Mouse (Mus musculus) MEL (cell line): ENCODE measurements around the gene Ubxn4.

ENCODE experiments used
- CHD2 ChIP-seq: IDR thresholded peaks from 2 replicates; pipeline ENCODE4 v1.6.1; 2011; ENCODE audit warnings: low read length, improper control_type of control experiment
- CTCF ChIP-seq, 3 experiments: IDR thresholded peaks in 2 of 3; conservative IDR thresholded peaks in 1 of 3; 2 replicates each; pipeline ENCODE4 v1.5.1; 2011 to 2012; ENCODE audit warnings: low read length in 3 of 3, low read depth in 2 of 3, mild to moderate bottlenecking in 2 of 3, improper control_type of control experiment in 1 of 3, inconsistent platforms in 1 of 3, mixed read lengths in 1 of 3, moderate library complexity in 1 of 3; ENCODE audit not compliant: control insufficient read depth in 1 of 3, insufficient read depth in 1 of 3, poor library complexity in 1 of 3, severe bottlenecking in 1 of 3
- ETS1 ChIP-seq: IDR thresholded peaks from 2 replicates; pipeline ENCODE4 v1.6.1; 2012; ENCODE audit warnings: low read depth, mild to moderate bottlenecking, inconsistent platforms, low read length, improper control_type of control experiment, moderate library complexity
- GABPA ChIP-seq: IDR thresholded peaks from 2 replicates; pipeline ENCODE4 v1.6.1; 2012; ENCODE audit warnings: low read depth, mild to moderate bottlenecking, inconsistent platforms, low read length, improper control_type of control experiment, moderate library complexity
- HCFC1 ChIP-seq: IDR thresholded peaks from 2 replicates; pipeline ENCODE4 v1.6.1; 2012; ENCODE audit warnings: low read depth, mild to moderate bottlenecking, inconsistent platforms, low read length, improper control_type of control experiment, moderate library complexity
- MAFK ChIP-seq: IDR thresholded peaks from 2 replicates; pipeline ENCODE4 v1.6.1; 2011; ENCODE audit warnings: low read depth, mild to moderate bottlenecking, low read length, improper control_type of control experiment, borderline replicate concordance
- MEF2A ChIP-seq: IDR thresholded peaks from 2 replicates; pipeline ENCODE4 v1.6.1; 2014; ENCODE audit warnings: low read depth, mild to moderate bottlenecking, inconsistent platforms, low read length, improper control_type of control experiment; ENCODE audit not compliant: poor library complexity, insufficient replicate concordance, severe bottlenecking; ENCODE audit errors: extremely low read depth
- MYC ChIP-seq: IDR thresholded peaks from 2 replicates; pipeline ENCODE4 v1.6.1; 2011; ENCODE audit warnings: low read depth, mild to moderate bottlenecking, low read length, improper control_type of control experiment, moderate library complexity
- NELFE ChIP-seq: IDR thresholded peaks from 2 replicates; pipeline ENCODE4 v1.6.1; 2011; ENCODE audit warnings: low read depth, low read length, improper control_type of control experiment
- POLR2A ChIP-seq, 2 experiments: IDR thresholded peaks; 2 replicates each; pipeline ENCODE4 v1.6.1; 2011 to 2012; ENCODE audit warnings: low read length in 2 of 2, mild to moderate bottlenecking in 2 of 2, control low read depth in 1 of 2, improper control_type of control experiment in 1 of 2, low read depth in 1 of 2, moderate library complexity in 1 of 2; ENCODE audit not compliant: control insufficient read depth in 1 of 2, insufficient read depth in 1 of 2, poor library complexity in 1 of 2
- UBTF ChIP-seq: IDR thresholded peaks from 2 replicates; pipeline ENCODE4 v1.6.1; 2012; ENCODE audit warnings: low read depth, mild to moderate bottlenecking, inconsistent platforms, low read length, improper control_type of control experiment, moderate library complexity, borderline replicate concordance; ENCODE audit not compliant: insufficient read depth
- USF2 ChIP-seq, 2 experiments: IDR thresholded peaks; 2 replicates each; pipeline ENCODE4 v1.6.1; 2011 to 2012; ENCODE audit warnings: improper control_type of control experiment in 2 of 2, low read length in 2 of 2, borderline replicate concordance in 1 of 2, inconsistent platforms in 1 of 2, low read depth in 1 of 2, mild to moderate bottlenecking in 1 of 2; ENCODE audit not compliant: insufficient read depth in 1 of 2
- ZC3H11A ChIP-seq: IDR thresholded peaks from 2 replicates; pipeline ENCODE4 v1.6.1; 2012; ENCODE audit warnings: low read depth, mild to moderate bottlenecking, inconsistent platforms, low read length, improper control_type of control experiment
- ZKSCAN1 ChIP-seq: IDR thresholded peaks from 2 replicates; pipeline ENCODE4 v1.6.1; 2012; ENCODE audit warnings: low read depth, mild to moderate bottlenecking, inconsistent platforms, low read length, improper control_type of control experiment, moderate library complexity

- TF ChIP-seq MAFK (no peak), USF2 (IDR thresholded peaks at IDR 0.05; ENCODE audit: borderline replicate concordance in 1 of 2, insufficient read depth in 1 of 2, low read depth in 1 of 2, low read length in 2 of 2) (no peak), ZKSCAN1 (no peak), ZC3H11A (no peak), ETS1 (no peak), GABPA (no peak), CTCF (IDR thresholded peaks at IDR 0.05 in 2 of 3, conservative IDR thresholded peaks at IDR 0.05 in 1 of 3; ENCODE audit: control insufficient read depth in 1 of 3, insufficient read depth in 1 of 3, low read depth in 2 of 3, low read length in 3 of 3, poor library complexity in 1 of 3, severe bottlenecking in 1 of 3) (no peak), NELFE (no peak), UBTF (no peak), MEF2A (no peak), POLR2A (IDR thresholded peaks at IDR 0.05; ENCODE audit: control insufficient read depth in 1 of 2, insufficient read depth in 1 of 2, low read depth in 1 of 2, low read length in 2 of 2, poor library complexity in 1 of 2) (no peak), HCFC1 (no peak), CHD2 (no peak), MYC (no peak)
These were observed 49.8 kb upstream of the Ubxn4 start for GRCm38 (mm10) chr1:128194011-128194410.
